Mouse (Mus musculus) megakaryocyte, embryonic 14.5 days (primary cell): ENCODE results near the gene Cacnb1.

ENCODE experiments used
- FLI1 ChIP-seq: IDR thresholded peaks from 2 replicates; pipeline ENCODE4 v1.6.1; 2012; ENCODE audit warnings: low read length, inconsistent platforms, mixed read lengths
- GATA1 ChIP-seq: IDR thresholded peaks from 3 replicates; pipeline ENCODE4 v1.6.1; 2012; ENCODE audit warnings: mixed read lengths, low read length, inconsistent platforms, borderline replicate concordance

- TF ChIP-seq GATA1 (no peak), FLI1 (no peak)
Observed at GRCm38 (mm10) chr11:98035977-98036377, 13.1 kb upstream of the Cacnb1 start.
